Mouse (Mus musculus): ENCODE measurements around the gene Fam160a1.

Gene Fam160a1

DNA sequence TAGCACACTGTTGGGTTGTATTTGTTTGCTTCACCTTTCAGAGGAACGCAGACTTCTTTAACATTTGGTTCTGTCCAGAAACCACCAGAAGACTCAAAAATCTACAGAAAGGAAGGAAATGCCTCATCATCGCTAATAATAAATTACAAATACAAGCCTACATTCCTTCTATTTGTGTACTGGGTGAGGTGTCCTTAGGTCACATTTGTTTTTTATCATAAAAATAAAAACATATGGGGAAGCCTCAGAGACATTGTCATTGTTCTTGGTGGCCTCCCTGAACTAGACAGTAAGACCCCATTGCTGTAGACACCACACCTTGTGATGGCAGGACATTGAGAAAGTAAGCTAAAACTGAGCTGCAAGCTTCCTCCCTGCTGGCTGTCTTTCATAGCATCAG, at the start of gene Fam160a1:
TSS of gene Fam160a1 (minus strand) at position 101 of the 400 bp plus-strand sequence.
- no peak for DNase-seq

DNA sequence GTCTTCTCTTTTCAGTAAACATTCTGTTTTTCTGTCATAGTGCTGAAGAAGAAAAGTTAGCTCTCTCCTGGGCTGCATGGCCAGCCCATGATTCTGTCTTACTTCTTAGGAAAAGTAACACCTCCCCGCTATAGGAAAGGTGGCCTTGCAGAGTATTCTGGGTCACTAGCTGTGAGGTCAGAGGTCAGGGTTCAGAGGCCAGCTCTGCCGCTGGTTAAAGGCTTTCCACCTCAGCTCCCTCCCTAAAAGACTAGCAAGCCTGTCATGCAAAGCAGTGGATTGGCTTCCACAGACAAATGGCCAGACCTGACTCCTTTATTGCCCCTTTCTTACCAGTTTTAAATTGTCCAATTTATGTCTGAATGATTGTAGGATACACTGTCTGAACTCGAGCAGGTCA, 46.9 kb upstream of the Fam160a1 start:
- no peak for DNase-seq

DNA sequence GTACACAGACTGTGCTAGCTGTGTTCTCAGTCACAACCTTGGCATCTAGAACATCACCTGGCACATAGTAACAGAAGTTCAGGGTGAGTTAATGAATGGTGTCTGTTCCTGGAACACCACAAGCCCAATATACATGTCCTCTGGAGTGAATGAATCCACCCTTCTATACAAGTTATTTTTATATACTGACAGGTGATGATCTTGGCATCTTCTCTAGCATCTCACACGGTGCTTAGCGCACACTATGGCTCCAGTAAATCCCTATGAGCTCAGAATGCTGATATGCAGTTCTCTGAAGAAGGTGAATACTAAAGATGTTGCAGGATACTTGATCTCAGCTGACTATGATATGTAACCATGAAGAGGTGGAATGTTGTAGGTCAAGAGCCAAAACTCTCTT, 45.8 kb upstream of the Fam160a1 start:
- DNase-seq: no peak

DNA sequence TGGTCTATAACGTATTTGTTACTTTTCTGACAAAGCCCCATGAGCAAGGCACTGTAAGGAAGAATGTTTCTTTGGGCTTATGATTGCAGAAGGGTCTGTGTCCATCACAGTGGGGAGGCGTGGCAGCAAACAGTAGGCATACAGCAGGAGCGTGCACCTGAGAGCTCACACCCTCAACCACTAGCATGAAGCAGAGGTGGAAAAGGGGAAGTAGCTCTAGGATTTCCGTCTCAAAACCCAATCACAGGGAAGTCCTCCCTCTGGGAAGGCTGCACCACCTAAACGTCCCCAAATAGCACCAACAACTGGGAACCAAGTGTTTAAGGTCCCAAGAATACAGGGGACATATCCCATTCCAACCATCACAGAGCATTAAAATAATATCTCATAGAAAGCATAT, 43.9 kb upstream of the Fam160a1 start:
- no peak for DNase-seq

DNA sequence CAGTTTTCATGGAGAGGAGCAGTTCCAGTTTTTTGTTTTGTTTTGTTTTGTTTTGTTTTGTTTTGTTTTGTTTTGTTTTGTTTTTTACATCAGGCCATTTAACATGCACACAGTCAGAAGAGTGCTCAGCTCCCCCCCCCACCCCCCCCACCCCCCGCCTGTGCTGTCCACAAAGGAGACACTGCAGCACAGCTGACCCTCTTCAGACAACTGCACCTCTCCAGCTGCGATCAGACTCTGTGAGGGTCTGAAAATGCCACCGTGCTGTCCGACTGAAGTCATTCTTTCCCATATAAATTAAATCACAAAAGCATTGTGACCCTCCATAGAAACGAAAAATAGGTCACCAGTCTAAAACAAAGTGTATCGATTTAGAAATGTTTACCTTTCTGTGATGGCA, 42.2 kb upstream of the Fam160a1 start:
- DNase-seq: no peak

DNA sequence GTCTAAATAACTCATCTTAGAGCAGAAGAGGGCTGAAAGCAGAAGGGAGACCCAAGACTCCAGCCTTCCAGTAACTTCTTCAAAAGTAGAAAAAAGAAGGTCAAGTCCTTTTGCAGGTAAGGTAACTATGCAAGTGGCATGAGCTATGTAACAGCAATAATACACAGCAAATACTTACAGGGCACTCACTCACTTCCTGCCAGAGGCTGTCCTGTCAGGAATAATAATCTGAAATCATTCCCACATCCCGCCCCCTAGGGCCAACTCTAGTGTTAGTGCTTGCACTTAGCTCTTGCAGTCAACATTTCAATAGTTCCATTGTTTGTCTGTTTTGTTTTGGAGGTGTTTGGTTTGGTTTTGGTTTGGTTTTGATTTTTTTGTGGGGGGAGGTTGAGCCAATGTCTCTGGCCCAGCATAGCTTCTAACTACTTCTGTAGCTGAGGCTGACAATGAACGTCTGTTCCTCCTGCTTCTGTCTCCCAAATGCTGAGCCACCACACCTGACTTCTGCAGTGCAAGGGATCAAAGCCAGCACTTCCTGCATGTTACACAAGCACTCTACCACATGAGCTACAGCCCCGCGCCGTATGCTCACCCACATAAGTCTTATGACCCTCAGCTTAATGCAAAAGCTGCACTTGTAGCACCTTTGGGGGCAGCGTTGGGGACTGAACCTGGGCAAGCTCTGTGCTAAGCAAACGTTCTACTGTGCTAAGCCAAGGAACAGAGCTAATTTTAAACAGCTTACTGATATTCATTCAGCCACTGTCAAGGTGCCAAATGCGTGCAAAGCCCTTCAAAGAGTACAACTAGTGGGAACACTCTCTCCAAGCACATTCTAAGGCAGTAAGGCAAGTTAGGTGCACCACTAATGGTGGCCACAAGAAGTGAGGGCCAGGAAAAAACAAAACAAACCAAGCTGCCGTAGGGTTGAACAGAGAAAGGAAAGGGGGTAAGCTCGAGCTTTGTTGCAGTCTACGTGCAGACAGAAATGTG, 41.3 kb upstream of the Fam160a1 start:
- peak; percentile 46 for DNase-seq

DNA sequence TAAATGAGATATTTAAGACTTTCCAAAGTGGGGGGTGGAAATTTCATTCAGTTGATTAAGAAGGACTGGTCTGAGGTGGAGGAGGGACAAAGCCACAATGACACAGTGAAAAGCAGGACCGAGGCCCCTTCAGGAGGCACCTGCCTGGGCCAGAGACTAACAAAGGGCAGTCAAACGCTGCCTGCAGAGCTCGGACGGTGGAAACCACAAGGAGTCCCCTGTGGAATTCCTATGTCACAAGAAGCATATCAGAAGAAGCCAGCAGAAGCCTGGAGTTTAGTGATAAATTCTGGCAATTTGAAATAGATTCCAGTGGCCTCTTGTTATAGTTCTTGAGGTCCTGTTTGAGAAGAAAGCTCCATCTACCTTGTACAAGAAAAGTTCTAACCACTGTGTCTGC, 40.0 kb upstream of the Fam160a1 start:
- DNase-seq: no peak

DNA sequence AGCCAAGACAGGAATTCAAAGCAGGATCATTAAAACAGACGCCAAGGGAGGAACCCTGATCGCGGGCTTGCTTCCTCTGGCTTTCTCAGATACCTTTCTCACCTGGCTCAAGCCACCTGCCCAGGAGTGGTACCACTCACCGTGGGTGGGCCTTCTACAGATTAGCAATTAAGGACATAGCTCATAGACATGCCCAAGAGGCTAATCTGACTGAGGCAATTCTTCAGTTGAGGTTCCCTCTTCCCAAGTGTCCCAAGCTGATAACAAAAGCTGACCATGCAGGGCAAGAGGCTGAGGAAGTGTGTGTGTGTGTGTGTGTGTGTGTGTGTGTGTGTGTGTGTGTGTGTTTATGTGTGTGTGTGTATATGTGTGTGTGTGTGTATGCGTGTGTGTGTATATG, 38.9 kb upstream of the Fam160a1 start:
- no peak for DNase-seq

DNA sequence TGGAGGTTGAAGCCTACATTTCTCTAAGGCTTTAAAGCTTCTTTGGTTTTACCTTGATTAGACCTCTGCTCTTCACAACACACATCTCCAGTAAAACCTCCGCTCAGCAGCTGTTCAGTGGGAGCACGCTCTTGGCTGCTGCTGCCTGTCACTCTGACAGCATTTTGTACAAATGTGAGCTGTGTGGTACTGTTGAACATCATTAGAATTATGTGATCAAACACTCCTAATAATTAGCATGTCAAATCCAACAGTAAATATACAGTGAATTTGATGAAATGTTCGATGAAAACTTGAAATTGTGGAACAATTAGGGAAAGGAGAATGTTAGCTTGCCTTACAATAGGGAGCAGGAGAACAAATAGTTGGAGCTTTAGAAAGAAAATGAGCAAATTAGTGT, 38.0 kb upstream of the Fam160a1 start:
- no peak for DNase-seq

DNA sequence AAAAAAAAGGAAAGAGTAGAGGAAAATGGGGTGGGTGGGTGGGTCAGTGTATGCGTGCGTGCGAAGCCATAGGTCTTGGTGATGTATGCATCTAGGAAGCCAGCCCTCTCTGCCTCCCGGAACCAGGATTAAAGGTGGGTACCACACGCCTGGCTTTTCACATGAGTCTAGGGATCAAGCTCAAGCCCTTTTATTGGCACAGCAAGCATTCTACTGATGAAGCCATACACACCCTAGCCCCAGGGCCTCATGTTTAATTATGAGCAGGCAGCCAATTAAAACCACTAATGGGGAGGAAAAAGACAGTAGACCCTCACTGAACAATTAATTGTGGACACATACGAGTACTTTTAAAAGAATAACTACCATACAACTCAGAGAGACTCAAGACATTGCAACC, 37.1 kb upstream of the Fam160a1 start:
- DNase-seq: no peak

DNA sequence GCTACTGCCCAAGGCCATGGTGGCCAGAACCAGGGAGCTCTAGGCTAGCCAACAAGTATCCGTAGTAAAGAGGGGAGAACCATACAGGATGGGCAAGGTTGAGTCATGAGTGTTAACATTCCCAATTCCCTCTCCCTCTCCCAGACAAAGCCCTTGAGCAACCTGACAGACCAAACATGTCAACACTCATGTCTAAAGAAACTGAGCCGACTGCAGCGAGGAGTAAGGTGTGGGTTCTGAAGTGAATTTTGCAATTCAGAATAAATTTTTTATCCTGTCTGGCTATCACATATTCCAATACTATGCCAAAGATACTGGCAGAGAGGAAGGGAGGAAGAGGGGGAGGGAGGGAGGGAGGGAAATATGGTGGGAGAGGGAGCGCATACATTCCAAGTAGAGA, 36.6 kb upstream of the Fam160a1 start:
- no peak for DNase-seq

DNA sequence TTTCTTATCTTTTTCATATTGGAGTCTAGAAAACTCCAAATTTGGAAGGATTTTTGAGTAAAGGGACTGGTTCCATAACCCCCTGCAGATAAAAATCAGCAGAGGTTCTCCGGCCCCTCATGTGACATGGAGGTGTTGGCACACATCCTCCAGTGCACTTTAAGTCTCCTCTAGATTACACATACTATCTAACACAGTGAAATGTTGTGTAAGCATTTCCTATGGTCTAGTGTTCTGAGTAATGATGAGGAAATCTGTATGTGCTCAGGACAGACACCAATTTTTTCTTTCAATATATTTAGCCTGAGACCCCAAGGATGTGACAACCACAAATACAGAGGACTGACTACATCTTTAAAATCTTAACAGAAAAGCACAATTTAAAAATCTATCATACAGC, 33.0 kb upstream of the Fam160a1 start:
- no peak for DNase-seq

DNA sequence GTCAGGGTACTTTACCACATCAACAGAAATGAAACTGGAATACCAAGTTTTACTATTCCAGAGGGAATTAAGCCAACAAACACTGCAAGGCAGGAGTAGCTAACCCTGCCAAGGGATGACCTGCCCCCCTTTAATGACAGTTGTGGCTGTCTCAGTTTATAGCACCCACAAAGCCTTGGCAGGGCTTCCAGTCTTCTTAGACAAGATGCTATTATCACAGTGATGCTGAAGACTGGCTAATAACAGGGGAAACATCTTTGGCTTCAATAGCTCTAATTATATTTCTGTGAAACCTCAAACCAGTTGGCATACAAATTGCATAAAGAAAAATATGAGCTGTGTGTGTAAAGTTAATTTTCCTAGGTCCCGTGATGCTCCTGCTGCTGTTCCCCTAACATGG, 29.2 kb upstream of the Fam160a1 start:
- peak; percentile 14 for DNase-seq

DNA sequence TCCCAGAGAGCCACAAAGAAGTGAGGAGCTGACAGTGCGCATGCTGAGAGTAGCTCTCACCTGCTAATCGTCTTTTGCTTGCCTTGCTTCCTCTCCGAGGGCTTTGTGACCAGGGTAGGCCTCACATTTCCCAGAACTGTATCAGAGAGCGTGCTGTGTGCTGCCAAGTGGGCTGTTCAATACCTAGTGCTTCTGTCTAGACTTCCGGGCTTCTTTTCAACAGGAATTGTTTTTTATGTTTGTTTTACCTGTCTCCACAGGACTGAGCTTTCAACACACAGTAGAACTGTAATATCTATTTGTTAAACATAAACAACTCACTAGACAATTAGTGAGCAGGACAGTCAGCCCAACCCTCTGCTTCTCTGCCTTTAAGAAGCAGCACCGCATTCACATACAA, 28.2 kb upstream of the Fam160a1 start:
- no peak for DNase-seq

DNA sequence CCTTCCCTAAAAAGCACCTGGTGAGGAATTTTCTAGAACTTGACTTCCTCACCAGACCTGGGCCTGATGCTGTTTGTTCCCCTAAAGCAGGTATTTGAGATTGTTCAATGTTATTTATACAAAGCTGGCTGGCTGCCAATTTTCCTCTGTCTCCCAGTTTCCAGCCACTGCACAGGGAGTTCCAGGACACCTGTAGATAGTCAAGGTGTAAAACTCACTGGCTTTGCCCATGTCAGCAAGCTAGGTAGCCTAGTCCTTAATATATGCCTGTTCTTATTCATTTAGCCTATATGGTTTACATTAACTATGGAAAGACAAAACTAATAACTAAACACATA, 25.8 kb upstream of the Fam160a1 start:
- peak; percentile 18 for DNase-seq

DNA sequence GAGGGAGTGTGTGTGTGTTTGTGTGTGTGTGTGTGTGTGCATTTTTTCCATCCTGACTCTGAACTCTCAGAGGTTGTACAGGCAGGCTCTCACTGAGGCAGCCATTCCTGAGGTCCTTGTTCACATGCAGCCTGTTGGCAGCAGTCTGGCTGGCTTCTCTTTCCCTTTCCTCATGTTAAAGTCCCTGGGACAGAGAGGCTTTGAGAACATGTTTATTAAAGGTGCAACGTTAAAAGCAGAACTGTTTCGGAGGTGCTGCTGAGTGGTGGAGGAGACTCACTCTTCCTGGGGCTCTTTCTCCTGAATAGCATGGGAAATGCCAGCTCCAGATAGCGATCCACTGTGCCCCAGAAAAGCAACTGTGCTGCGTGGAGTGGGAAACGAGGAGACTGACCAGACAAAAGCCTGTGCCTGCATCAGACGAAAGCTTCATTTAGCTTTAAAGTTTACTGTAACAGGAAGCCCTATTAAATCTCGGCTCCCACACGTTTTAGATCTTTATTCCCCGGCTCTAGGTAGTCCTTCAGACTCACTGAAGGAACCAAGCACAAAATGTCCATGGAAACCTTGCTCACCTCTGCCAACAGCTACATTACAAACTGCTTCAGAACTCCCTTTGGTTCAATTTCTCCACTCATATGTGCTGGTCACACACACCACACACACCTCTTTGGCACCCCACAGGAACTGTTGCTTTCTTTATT, 25.2 kb upstream of the Fam160a1 start:
- DNase-seq: no peak

DNA sequence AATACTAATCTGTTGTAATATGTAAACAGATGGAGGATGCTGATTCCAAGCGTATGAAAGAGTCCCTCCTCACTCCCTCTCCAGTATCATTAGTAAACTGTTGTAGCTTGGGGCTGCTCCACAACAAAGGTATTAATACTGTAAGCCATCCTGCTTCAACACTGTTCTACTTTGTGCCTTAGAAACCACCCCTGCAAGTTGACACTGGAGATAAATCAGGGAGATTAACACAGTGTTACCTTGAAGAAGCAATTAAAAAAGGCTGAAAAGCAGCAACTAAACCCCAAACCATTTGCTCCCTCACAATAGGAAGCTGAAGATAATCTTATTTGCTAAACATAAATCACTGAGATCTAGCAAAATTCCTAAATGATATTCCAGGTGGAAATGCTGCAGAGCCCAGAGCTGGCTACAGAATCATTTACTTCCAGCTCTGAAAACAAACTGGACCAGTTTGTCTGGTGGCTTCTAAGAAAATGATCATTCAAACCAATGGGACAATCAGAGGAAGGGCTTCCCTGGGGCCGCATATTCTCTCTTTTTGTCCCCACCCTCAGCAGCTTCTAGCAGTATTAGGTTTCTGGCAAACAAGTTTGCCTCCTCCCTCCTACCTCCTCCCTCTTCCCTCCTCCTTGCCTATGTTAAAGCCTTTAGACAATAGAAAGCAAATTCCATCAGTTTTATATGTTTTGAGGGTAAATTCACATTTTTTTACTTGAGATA, 24.5 kb upstream of the Fam160a1 start:
- no peak for DNase-seq

DNA sequence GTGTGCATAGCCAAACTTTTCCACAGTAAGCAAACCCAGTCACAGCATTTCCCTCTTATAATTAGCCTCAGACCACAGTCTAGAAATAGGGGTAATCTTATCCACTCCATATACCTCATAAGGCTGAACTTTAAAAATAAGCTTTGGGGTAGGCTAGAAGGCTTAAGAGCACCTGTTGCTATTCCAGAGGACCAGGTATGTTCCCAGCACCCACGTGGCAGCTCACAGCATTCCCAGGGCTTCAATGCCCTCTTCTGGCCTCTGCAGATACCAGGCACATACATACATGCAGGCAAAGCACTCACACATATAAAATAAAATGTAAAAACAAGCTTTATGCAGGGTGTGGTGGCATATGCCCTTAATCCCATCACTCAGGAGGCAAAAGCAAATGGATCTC, 16.5 kb upstream of the Fam160a1 start:
- no peak for DNase-seq

DNA sequence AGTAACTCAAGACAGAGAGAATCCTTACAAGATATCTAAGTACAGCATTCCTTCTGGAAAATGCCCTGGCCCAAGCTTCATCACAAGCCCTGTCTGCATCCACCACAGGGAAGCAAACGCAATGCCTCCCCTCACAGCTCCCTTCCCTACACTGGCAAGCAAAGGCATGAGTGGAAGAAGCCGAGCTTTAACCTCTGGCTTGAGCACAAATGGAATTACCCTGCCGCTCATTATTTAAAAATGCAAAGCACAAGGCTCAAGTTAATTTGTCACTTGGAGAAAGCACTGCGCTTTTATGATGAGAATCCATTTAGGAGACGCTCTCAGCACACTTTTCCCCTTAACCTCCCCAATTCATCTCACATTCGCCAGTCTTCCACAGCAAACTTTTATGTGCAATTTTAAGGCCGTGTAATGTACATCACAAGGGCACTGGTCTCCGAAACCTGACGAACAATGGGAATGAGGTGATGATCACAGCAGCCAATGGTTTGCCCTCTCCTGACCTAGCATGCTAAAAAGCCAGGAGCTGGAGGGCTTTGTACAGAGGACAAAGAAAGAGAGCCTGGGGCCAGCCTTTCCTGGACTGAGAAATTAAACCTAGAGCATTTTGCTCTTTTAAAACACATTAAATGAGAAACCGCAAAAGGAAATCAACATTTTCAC, 15.5 kb upstream of the Fam160a1 start:
- no peak for DNase-seq

DNA sequence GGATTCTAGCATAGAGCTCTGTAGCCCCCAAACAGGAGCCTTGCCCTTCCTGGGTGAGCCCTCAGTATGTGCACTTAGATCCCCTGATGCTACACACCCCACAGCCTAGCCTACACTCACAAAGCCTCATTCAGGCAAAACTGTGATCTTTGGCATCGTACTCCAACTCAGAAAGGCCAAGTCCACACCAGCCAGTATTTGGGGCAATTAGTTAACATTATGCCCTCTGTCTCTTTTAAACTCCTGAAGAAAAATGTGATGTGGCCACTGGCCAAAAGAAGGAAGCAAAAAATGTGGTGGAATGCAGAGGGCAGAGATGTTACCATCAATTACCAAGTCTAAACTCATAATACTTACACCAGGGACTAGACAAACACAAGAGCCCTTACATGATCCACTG, 14.7 kb upstream of the Fam160a1 start:
- no peak for DNase-seq

DNA sequence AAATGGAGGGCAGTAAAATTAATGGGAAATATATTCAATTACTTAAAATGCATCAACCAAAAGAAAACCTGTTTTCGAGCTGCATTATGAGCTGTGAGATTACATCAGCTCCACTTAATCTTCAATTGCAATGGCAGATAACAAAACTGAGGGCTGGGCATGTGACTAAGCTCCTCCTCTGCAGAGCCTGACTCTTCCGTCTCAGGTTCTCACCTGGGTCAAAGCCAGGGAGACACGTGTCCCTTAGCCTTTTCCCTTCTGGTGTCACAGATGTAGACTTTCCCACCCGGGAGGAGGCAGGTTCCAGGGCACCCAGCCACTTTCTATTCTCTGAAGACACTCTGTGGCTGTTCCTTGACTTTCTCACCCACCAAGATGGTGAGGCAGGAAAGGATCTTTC, 12.0 kb upstream of the Fam160a1 start:
- DNase-seq: peak; percentile 16

DNA sequence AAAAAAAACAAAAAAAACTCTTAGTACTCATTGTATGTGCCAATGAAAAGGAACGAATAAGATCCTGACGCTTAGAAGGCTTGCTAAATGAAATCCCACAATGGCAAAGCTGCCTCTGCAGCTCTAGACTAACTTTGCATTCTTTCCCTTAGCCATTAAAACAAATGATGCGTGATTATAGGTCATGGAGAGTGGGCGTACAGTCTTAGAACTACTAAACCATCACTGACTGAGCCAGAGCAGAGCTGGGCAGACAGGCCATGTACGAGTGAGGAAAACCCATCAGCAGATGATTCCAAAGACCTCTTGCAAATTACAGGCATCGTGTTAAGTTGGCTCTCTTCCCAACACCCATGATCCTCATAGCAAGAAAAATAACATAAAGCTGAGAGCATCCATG, 10.7 kb upstream of the Fam160a1 start:
- no peak for DNase-seq

DNA sequence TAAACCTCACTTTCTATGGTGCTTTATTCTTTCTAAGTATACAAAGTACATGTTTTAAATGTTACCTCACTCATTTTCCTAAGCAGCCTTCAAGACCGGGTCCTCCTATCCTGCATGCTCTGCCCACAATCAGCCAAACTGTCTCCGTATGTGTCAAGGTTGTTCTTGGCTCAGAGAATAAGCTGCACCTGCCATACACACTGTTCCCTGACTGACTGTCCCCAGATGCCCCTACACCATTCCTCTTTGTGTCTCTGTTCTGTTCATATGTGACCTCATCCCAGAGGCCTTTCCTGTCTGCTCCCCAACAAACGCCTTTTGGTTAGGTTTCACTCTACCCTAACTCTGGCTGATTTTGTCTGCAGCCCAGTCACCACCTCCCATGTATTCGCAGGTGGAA, 10.2 kb upstream of the Fam160a1 start:
- no peak for DNase-seq
